Mouse (Mus musculus) lung, embryonic 14.5 days (tissue): ENCODE results near the gene Sirt7. TPM values are rescaled to one million over a fixed set of nuclear protein-coding genes. Genes with fewer than 3 reads are reported as not detected.
A peak's percentile ranks its signal among the peaks of the same experiment; 100 is the strongest.

Experiments used
- ATAC-seq: fragments of 200-750 bp; cut with Nextera tagmentation; 2 replicates; pipeline ENCODE4 v1.8.0; 2017; ENCODE audit warnings: mild to moderate bottlenecking, moderate TSS enrichment, moderate library complexity; ENCODE audit not compliant: insufficient read depth
- DNase-seq: peaks from one replicate; pipeline ENCODE4 v3.0.0-alpha.2; 2015
- H3K27ac ChIP-seq: fragments of 300-500 bp; sonication (generic); 2 replicates; pipeline ENCODE4 v1.5.1; 2014; ENCODE audit warnings: low read depth, mild to moderate bottlenecking, moderate library complexity
- H3K27me3 ChIP-seq: fragments of 300-500 bp; sonication (generic); 2 replicates; pipeline ENCODE4 v1.6.1; 2014; ENCODE audit warnings: low read length, control low read depth; ENCODE audit not compliant: insufficient read depth
- H3K36me3 ChIP-seq: fragments of 300-500 bp; sonication (generic); 2 replicates; pipeline ENCODE4 v1.6.1; 2014; ENCODE audit warnings: control low read depth; ENCODE audit not compliant: insufficient read depth
- H3K4me1 ChIP-seq: fragments of 300-500 bp; sonication (generic); 2 replicates; pipeline ENCODE4 v1.6.1; 2014; ENCODE audit warnings: antibody characterized with exemption, control low read depth; ENCODE audit not compliant: insufficient read depth
- H3K4me2 ChIP-seq: fragments of 300-500 bp; sonication (generic); 2 replicates; pipeline ENCODE4 v1.6.1; 2014; ENCODE audit warnings: mild to moderate bottlenecking
- H3K4me3 ChIP-seq: fragments of 300-500 bp; sonication (generic); 2 replicates; pipeline ENCODE4 v1.5.1; 2014; ENCODE audit warnings: low read depth, low read length
- H3K9ac ChIP-seq: fragments of 300-500 bp; sonication (generic); 2 replicates; pipeline ENCODE4 v1.6.1; 2014
- H3K9me3 ChIP-seq: fragments of 300-500 bp; sonication (generic); 2 replicates; pipeline ENCODE4 v1.6.1; 2016; ENCODE audit warnings: low read depth, low read length, control low read depth
- CTCF ChIP-seq: IDR thresholded peaks from 2 replicates; pipeline ENCODE4 v1.5.1; 2016; ENCODE audit warnings: antibody characterized with exemption, low read depth
- WGBS: fragments of 180-500 bp; shearing (Covaris S2); extraction: QIAGEN DNeasy Blood & Tissue Kit; methylation state at CpG from one replicate; pipeline ENCODE4 v1.1.7; 2014; 5-methylcytosine and 5-hydroxymethylcytosine counted together
- microRNA-seq: library from miRNA; unstranded; fragments of <30 nt; microRNA quantifications from one replicate; pipeline ENCODE4, GENCODE M21; 2016; ENCODE audit warnings: borderline number of aligned reads
- polyA plus RNA-seq: library from polyadenylated mRNA; unstranded; fragments of >200 nt; fragmentation: Nextera tagmentation; extraction: Ambion mirVana; gene quantifications from 2 replicates; pipeline ENCODE4 v1.2.1, GENCODE M21; 2014

Gene Sirt7
- polyA plus RNA-seq, 1 experiment from 2014 or later: 33.1 TPM

- no peak for ATAC-seq
- under 1% methylated on average over 23 of the region's 23 CpGs for WGBS
Observed at GRCm38 (mm10) chr11:120573585-120574277, 51.3 kb downstream of the Sirt7 start.

GRCm38 (mm10) chr11:120572752-120573584 lies 52.1 kb downstream of the Sirt7 start, which contains the start of gene P4hb:
TSS of gene P4hb (minus strand) at chr11:120573253.
- H3K27me3 ChIP-seq: no peaks in the 10 kb centered on the region
- peak; percentile 100 for DNase-seq
- peaks cover 46% of the 10 kb centered on the region for H3K36me3 ChIP-seq
- under 1% methylated on average over 93 of the region's 94 CpGs for WGBS
- 0 out of 2 replicates have a peak, but pooled peaks cover 11% of the 10 kb centered on the region for H3K4me1 ChIP-seq
- H3K27ac ChIP-seq: peak within 1 kb of the TSS; percentile 96
- ATAC-seq: peak; percentile 96
- TF ChIP-seq CTCF: no peak
- H3K4me3 ChIP-seq: peak within 1 kb of the TSS; percentile 97
- no peaks in the 10 kb centered on the region for H3K9me3 ChIP-seq
- H3K9ac ChIP-seq: peak within 1 kb of the TSS; percentile 95
- peak within 1 kb of the TSS; percentile 90 for H3K4me2 ChIP-seq

More at GRCm38 (mm10) chr11:120573585-120574277, 51.3 kb downstream of the Sirt7 start:
- Histone ChIP-seq H3K4me3 (peak overlapping the region; percentile 97), H3K4me2 (peak overlapping the region; percentile 90), H3K27ac (peak overlapping the region; percentile 96), H3K4me1 (0 out of 2 replicates have a peak, but pooled peaks cover 11% of the 10 kb centered on the region), H3K9ac (peak overlapping the region; percentile 95), H3K27me3 (no peaks in the 10 kb centered on the region), H3K9me3 (no peaks in the 10 kb centered on the region), H3K36me3 (peaks cover 46% of the 10 kb centered on the region)
- no peak for TF ChIP-seq CTCF
- no peak for DNase-seq

- DNase-seq: no peak
Observed at GRCm38 (mm10) chr11:120572417-120572751, 52.7 kb downstream of the Sirt7 start.

GRCm38 (mm10) chr11:120571754-120572416 lies 53.2 kb downstream of the Sirt7 start:
- peak overlapping the region; percentile 90 for H3K4me2 ChIP-seq
- ATAC-seq (no peak), DNase-seq (no peak)
- H3K9me3 ChIP-seq: no peaks in the 10 kb centered on the region
- TF ChIP-seq CTCF: no peak
- H3K4me3 ChIP-seq: peak overlapping the region; percentile 97
- peak overlapping the region; percentile 96 for H3K27ac ChIP-seq
- no peaks in the 10 kb centered on the region for H3K27me3 ChIP-seq
- peaks cover 46% of the 10 kb centered on the region for H3K36me3 ChIP-seq
- H3K4me1 ChIP-seq: 0 out of 2 replicates have a peak, but pooled peaks cover 11% of the 10 kb centered on the region
- 8% methylated on average over 11 of the region's 11 CpGs for WGBS
- peak overlapping the region; percentile 95 for H3K9ac ChIP-seq

More at GRCm38 (mm10) chr11:120572417-120572751, 52.7 kb downstream of the Sirt7 start:
- Histone ChIP-seq H3K4me2 (peak overlapping the region; percentile 90), H3K4me1 (0 out of 2 replicates have a peak, but pooled peaks cover 11% of the 10 kb centered on the region), H3K9me3 (no peaks in the 10 kb centered on the region), H3K4me3 (peak overlapping the region; percentile 97), H3K27me3 (no peaks in the 10 kb centered on the region), H3K36me3 (peaks cover 46% of the 10 kb centered on the region), H3K27ac (peak overlapping the region; percentile 96), H3K9ac (peak overlapping the region; percentile 95)
- no peak for TF ChIP-seq CTCF
- ATAC-seq: peak; percentile 47
- under 1% methylated on average over 23 of the region's 24 CpGs for WGBS

GRCm38 (mm10) chr11:120571122-120571521 lies 53.9 kb downstream of the Sirt7 start:
- no peak for TF ChIP-seq CTCF
- Histone ChIP-seq H3K27me3 (no peaks in the 10 kb centered on the region), H3K9me3 (no peaks in the 10 kb centered on the region), H3K4me1 (0 out of 2 replicates have a peak, but pooled peaks cover 11% of the 10 kb centered on the region), H3K36me3 (peaks cover 51% of the 10 kb centered on the region), H3K9ac (peak overlapping the region; percentile 95), H3K27ac (no peak overlapping the region), H3K4me2 (peak overlapping the region; percentile 90), H3K4me3 (peak overlapping the region; percentile 97)
- DNase-seq (no peak), ATAC-seq (no peak)
- 65% methylated on average over 3 of the region's 3 CpGs for WGBS

Small RNA genes within 50 kb of the gene (microRNA-seq; reads per million reads assigned to microRNA genes)
- 1.2 reads per million for gene Mir6936

Other genes with a start within 250 kb of the Sirt7 start
- 35.6 and 44.5 TPM in 2 replicates for gene Faap100, start 246.5 kb downstream of the Sirt7 start, polyA plus RNA-seq
- 42.1 and 51.4 TPM in 2 replicates for gene Nploc4, start 187.5 kb downstream of the Sirt7 start, polyA plus RNA-seq
- gene Tspan10, start 182.6 kb downstream of the Sirt7 start, polyA plus RNA-seq: not detected in 2 replicates
- 0.18 TPM in 1 of 2 replicates, not detected in the other for gene Pde6g, start 171.7 kb downstream of the Sirt7 start, polyA plus RNA-seq
- 10.9 and 11.2 TPM in 2 replicates for gene Oxld1, start 167.2 kb downstream of the Sirt7 start, polyA plus RNA-seq
- gene Ccdc137, start 167.1 kb downstream of the Sirt7 start, polyA plus RNA-seq: 32.2 and 34.6 TPM in 2 replicates
- 42.9 and 44.4 TPM in 2 replicates for gene Arl16, start 157.6 kb downstream of the Sirt7 start, polyA plus RNA-seq
- 150 and 162 TPM in 2 replicates for gene Mrpl12, start 140.6 kb downstream of the Sirt7 start, polyA plus RNA-seq
- gene Slc25a10, start 133.4 kb downstream of the Sirt7 start, polyA plus RNA-seq: 68.9 and 71.3 TPM in 2 replicates
- gene Gcgr, start 94.5 kb downstream of the Sirt7 start, polyA plus RNA-seq: 0.59 and 1.4 TPM in 2 replicates
- 226 and 229 TPM in 2 replicates for gene Mcrip1, start 75.5 kb downstream of the Sirt7 start, polyA plus RNA-seq
- not detected in 2 replicates for gene Ppp1r27, start 74.1 kb downstream of the Sirt7 start, polyA plus RNA-seq
- 872 and 897 TPM in 2 replicates for gene P4hb, start 52.0 kb downstream of the Sirt7 start, polyA plus RNA-seq
- gene Arhgdia, start 43.6 kb downstream of the Sirt7 start, polyA plus RNA-seq: 717 and 734 TPM in 2 replicates
- gene Alyref, start 26.9 kb downstream of the Sirt7 start, polyA plus RNA-seq: 617 and 627 TPM in 2 replicates
- 229 and 237 TPM in 2 replicates for gene Anapc11, start 26.8 kb downstream of the Sirt7 start, polyA plus RNA-seq
- 0.89 and 1.3 TPM in 2 replicates for gene Npb, start 16.8 kb downstream of the Sirt7 start, polyA plus RNA-seq
- gene Pcyt2, start 7.3 kb downstream of the Sirt7 start, polyA plus RNA-seq: 95.3 and 99.5 TPM in 2 replicates
- gene Mafg, start 8.4 kb upstream of the Sirt7 start, polyA plus RNA-seq: 25.3 and 28.6 TPM in 2 replicates
- 29.0 and 29.8 TPM in 2 replicates for gene Pycr1, start 18.5 kb upstream of the Sirt7 start, polyA plus RNA-seq
- 1.1 TPM in 1 of 2 replicates, not detected in the other for gene Myadml2, start 22.9 kb upstream of the Sirt7 start, polyA plus RNA-seq
- gene Notum, start 35.9 kb upstream of the Sirt7 start, polyA plus RNA-seq: 3.9 and 5.3 TPM in 2 replicates
- 124 and 130 TPM in 2 replicates for gene Aspscr1, start 47.7 kb upstream of the Sirt7 start, polyA plus RNA-seq
- 168 and 173 TPM in 2 replicates for gene Cenpx, start 88.5 kb upstream of the Sirt7 start, polyA plus RNA-seq
- 44.1 and 46.1 TPM in 2 replicates for gene Lrrc45, start 88.7 kb upstream of the Sirt7 start, polyA plus RNA-seq
- gene Rac3, start 96.2 kb upstream of the Sirt7 start, polyA plus RNA-seq: 10.3 and 10.7 TPM in 2 replicates
- gene Dcxr, start 102.0 kb upstream of the Sirt7 start, polyA plus RNA-seq: 27.2 and 29.7 TPM in 2 replicates
- gene Cbr2, start 106.9 kb upstream of the Sirt7 start, polyA plus RNA-seq: 14.7 and 19.6 TPM in 2 replicates
- 5.3 and 7.3 TPM in 2 replicates for gene Hmga1b, start 137.6 kb upstream of the Sirt7 start, polyA plus RNA-seq
- 33.0 and 34.0 TPM in 2 replicates for gene Rfng, start 159.0 kb upstream of the Sirt7 start, polyA plus RNA-seq
- gene Gps1, start 159.0 kb upstream of the Sirt7 start, polyA plus RNA-seq: 240 and 257 TPM in 2 replicates
- 77.2 and 87.4 TPM in 2 replicates for gene Dus1l, start 171.2 kb upstream of the Sirt7 start, polyA plus RNA-seq
- 83.3 and 95.5 TPM in 2 replicates for gene Fasn, start 199.3 kb upstream of the Sirt7 start, polyA plus RNA-seq